Mouse (Mus musculus): ENCODE measurements around the gene Fam83f. TPM values are rescaled to one million over a fixed set of nuclear protein-coding genes. Genes with fewer than 3 reads are reported as not detected.
A peak's percentile ranks its signal among the peaks of the same experiment; 100 is the strongest.

Fam83f gene
- polyA plus RNA-seq, 1 experiment from 2014 or later, result 0.12 TPM

DNA sequence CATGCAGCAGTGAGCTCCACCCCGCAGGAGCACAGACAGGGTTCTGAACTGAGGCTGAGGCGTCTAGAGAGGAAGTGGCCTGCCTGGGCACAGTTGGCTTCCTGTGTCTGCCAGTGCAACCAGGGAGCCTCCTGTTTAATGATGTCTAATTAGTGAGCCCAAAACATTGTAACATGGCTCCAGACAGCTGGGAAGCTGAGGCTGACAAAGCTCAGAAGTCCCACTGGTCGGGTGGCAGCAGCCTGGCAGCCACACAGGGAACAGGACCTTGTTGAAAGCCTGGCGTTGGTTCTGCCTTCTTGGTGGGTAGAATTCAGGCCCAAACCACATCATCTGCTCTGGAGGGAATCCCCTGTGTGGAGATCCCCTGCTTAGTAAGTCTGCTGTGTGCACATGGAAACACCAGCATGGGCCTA, 9.8 kb downstream of the Fam83f start:
- Histone ChIP-seq H3K36me3 (ENCODE audit: control insufficient read depth, insufficient read depth, low read length) (no peaks in the 10 kb centered on the region), H3K4me2 (ENCODE audit: low read depth, low read length) (no peak overlapping the region), H3K4me3 (ENCODE audit: low read depth, low read length) (no peak overlapping the region), H3K27me3 (ENCODE audit: control insufficient read depth, insufficient read depth, low read length) (no peaks in the 10 kb centered on the region), H3K4me1 (ENCODE audit: control insufficient read depth, insufficient read depth, low read length) (peaks cover 15% of the 10 kb centered on the region), H3K9me3 (ENCODE audit: control insufficient read depth, low read length) (no peaks in the 10 kb centered on the region), H3K27ac (ENCODE audit: low read depth, low read length) (no peak overlapping the region), H3K9ac (replicated peaks; ENCODE audit: low read depth, low read length) (no peak overlapping the region)
- 56% methylated on average over 4 of the region's 4 CpGs for WGBS
- no peak for ATAC-seq (ENCODE audit: low read depth)

DNA sequence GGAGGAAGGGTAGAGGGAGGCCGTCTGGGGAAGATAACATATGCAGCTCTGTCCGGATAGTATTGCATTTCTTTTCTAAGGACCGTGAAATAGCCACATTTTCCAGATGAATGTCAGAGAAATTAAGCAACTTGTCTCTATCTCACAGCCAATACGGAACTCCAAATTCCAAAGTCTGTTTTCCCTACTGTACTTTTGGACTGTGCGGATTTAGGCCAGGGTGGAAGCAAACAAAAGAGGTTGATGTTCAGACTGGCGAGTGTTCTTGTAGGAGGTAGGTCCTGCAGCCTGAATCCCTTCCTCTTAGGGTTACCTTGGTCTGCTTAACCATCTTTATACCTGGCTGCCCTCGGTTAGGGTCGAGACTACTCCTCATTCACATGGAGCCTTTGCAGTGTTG, 10.7 kb downstream of the Fam83f start:
- no peak overlapping the region for H3K4me3 ChIP-seq (ENCODE audit: low read depth, low read length)
- no peak overlapping the region for H3K4me2 ChIP-seq (ENCODE audit: low read depth, low read length)
- no peak overlapping the region for H3K27ac ChIP-seq (ENCODE audit: low read depth, low read length)
- H3K9ac ChIP-seq (replicated peaks; ENCODE audit: low read depth, low read length), result no peak overlapping the region
- WGBS, result 85% methylated on average over 8 of the region's 8 CpGs
- no peak for ATAC-seq (ENCODE audit: low read depth)
- H3K36me3 ChIP-seq (ENCODE audit: control insufficient read depth, insufficient read depth, low read length), result no peaks in the 10 kb centered on the region
- no peaks in the 10 kb centered on the region for H3K9me3 ChIP-seq (ENCODE audit: control insufficient read depth, low read length)
- peaks cover 16% of the 10 kb centered on the region for H3K4me1 ChIP-seq (ENCODE audit: control insufficient read depth, insufficient read depth, low read length)
- H3K27me3 ChIP-seq (ENCODE audit: control insufficient read depth, insufficient read depth, low read length), result no peaks in the 10 kb centered on the region

DNA sequence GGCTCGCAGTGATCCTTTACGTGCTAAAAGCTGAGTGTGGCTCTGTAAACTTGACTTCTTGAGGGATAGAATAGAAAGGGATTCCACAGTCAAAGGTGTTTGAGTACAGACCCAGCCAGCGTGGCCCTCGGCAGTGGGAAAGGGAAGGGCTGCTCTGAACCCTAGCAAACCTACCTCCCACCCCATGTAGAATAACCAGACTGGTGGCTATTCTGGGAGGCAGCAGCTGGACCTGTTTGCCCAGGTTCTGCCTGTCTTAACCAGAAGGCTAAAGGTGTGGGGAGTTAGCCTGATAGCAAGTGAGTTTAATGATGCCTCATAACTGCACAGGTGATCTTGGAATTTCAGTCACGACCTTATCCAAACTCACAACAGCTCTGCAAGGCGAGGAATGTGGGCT, 11.5 kb downstream of the Fam83f start:
- 87% methylated on average over 6 of the region's 6 CpGs for WGBS
- H3K4me2 ChIP-seq (ENCODE audit: low read depth, low read length), result no peak overlapping the region
- ATAC-seq (ENCODE audit: low read depth), result no peak
- H3K27me3 ChIP-seq (ENCODE audit: control insufficient read depth, insufficient read depth, low read length), result no peaks in the 10 kb centered on the region
- H3K4me1 ChIP-seq (ENCODE audit: control insufficient read depth, insufficient read depth, low read length), result peaks cover 16% of the 10 kb centered on the region
- H3K36me3 ChIP-seq (ENCODE audit: control insufficient read depth, insufficient read depth, low read length), result no peaks in the 10 kb centered on the region
- no peaks in the 10 kb centered on the region for H3K9me3 ChIP-seq (ENCODE audit: control insufficient read depth, low read length)
- H3K9ac ChIP-seq (replicated peaks; ENCODE audit: low read depth, low read length), result no peak overlapping the region
- H3K27ac ChIP-seq (ENCODE audit: low read depth, low read length), result no peak overlapping the region
- H3K4me3 ChIP-seq (ENCODE audit: low read depth, low read length), result no peak overlapping the region

DNA sequence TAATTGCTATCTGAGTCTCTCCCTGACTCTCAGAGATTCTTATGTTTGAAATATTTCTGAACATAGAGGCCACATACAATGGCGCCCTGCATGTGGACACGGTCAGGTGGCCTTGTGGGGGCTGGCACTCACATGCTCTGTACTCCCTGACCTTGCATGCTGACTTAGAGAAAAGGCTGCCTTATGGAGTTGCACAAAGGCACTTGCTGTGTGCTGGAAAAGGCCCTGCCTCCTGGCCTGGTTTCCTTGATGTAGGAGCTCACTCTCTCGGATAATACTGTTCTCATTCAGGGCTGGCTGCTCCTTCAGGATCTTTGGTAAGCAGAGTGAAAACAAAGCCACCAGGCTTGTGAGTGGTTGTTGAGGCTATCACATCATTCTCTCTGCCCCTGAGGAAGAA, 12.3 kb downstream of the Fam83f start:
- Histone ChIP-seq H3K27me3 (ENCODE audit: control insufficient read depth, insufficient read depth, low read length) (no peaks in the 10 kb centered on the region), H3K4me3 (ENCODE audit: low read depth, low read length) (no peak overlapping the region), H3K4me1 (ENCODE audit: control insufficient read depth, insufficient read depth, low read length) (peaks cover 16% of the 10 kb centered on the region), H3K27ac (ENCODE audit: low read depth, low read length) (peak overlapping the region; percentile 34; the same call in 1 of the 2 replicates), H3K4me2 (ENCODE audit: low read depth, low read length) (no peak overlapping the region), H3K36me3 (ENCODE audit: control insufficient read depth, insufficient read depth, low read length) (no peaks in the 10 kb centered on the region), H3K9ac (replicated peaks; ENCODE audit: low read depth, low read length) (no peak overlapping the region), H3K9me3 (ENCODE audit: control insufficient read depth, low read length) (no peaks in the 10 kb centered on the region)
- no peak for ATAC-seq (ENCODE audit: low read depth)
- WGBS, result 47% methylated on average over 3 of the region's 3 CpGs

DNA sequence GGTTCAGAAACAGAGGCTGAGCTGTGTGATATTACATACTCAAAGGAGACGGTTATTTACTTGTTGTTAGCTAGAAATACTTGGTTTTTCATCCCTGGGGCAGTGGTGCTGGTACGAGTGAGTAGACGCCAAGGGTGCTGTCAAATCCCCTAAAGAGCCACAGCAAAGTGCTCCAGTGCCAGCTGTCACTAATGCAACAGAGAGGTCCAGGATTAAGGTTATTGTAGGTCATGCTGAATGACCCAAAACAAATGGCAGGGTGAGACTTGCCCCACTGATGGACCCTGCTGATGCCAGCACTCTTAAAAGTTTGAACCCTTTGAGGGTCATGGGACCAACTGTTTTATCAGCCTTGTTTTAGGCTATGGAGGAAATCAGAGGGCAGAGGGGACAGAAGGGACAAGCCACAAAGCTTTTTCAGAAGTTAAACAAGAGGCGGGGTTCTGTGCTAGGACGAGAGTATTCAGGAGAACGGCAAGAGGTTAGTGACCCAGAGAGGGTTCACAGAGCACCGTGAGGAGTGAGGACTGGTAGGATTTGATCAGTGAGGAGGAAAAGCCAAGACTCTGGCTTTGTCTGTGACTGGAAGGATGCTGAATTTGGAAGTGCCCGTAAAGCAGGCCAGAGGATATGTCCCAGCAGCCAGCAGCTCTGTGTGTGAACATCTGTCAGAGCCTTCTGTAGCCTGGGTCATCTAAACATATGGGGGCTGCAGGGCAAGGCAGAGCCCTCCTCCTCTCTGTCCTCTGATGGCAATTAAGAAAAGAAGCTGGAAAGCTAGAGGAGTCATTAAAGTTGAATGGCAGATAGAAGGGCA, 13.3 kb downstream of the Fam83f start:
- WGBS, result 18% methylated on average over 8 of the region's 8 CpGs
- no peak overlapping the region for H3K4me2 ChIP-seq (ENCODE audit: low read depth, low read length)
- H3K36me3 ChIP-seq (ENCODE audit: control insufficient read depth, insufficient read depth, low read length), result no peaks in the 10 kb centered on the region
- no peak overlapping the region for H3K27ac ChIP-seq (ENCODE audit: low read depth, low read length)
- H3K27me3 ChIP-seq (ENCODE audit: control insufficient read depth, insufficient read depth, low read length), result no peaks in the 10 kb centered on the region
- peaks cover 16% of the 10 kb centered on the region for H3K4me1 ChIP-seq (ENCODE audit: control insufficient read depth, insufficient read depth, low read length)
- H3K9ac ChIP-seq (replicated peaks; ENCODE audit: low read depth, low read length), result no peak overlapping the region
- H3K9me3 ChIP-seq (ENCODE audit: control insufficient read depth, low read length), result no peaks in the 10 kb centered on the region
- H3K4me3 ChIP-seq (ENCODE audit: low read depth, low read length), result no peak overlapping the region
- no peak; the same call in 1 of the 2 replicates for ATAC-seq (ENCODE audit: low read depth)

DNA sequence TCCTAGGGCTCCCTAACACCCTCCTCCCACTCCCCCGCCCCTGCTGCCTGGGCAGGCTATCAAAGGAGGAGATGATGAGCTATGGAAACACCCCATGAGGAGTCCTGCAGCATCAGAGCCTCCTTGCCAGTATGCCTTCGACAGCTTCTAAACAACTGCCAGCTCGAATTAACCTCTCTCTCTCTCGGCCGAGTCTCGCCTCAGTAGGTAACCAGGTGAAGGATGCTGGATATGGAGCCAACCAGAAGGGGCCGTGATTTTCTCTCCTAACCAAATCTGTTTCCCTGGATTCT, 13.9 kb downstream of the Fam83f start:
- no peak overlapping the region for H3K4me3 ChIP-seq (ENCODE audit: low read depth, low read length)
- WGBS, result 14% methylated on average over 7 of the region's 7 CpGs
- no peak overlapping the region for H3K27ac ChIP-seq (ENCODE audit: low read depth, low read length)
- H3K27me3 ChIP-seq (ENCODE audit: control insufficient read depth, insufficient read depth, low read length), result no peaks in the 10 kb centered on the region
- H3K4me2 ChIP-seq (ENCODE audit: low read depth, low read length), result no peak overlapping the region
- peaks cover 14% of the 10 kb centered on the region for H3K4me1 ChIP-seq (ENCODE audit: control insufficient read depth, insufficient read depth, low read length)
- H3K36me3 ChIP-seq (ENCODE audit: control insufficient read depth, insufficient read depth, low read length), result no peaks in the 10 kb centered on the region
- H3K9ac ChIP-seq (replicated peaks; ENCODE audit: low read depth, low read length), result no peak overlapping the region
- ATAC-seq (ENCODE audit: low read depth), result peak; percentile 34; the same call in 1 of the 2 replicates
- no peaks in the 10 kb centered on the region for H3K9me3 ChIP-seq (ENCODE audit: control insufficient read depth, low read length)

DNA sequence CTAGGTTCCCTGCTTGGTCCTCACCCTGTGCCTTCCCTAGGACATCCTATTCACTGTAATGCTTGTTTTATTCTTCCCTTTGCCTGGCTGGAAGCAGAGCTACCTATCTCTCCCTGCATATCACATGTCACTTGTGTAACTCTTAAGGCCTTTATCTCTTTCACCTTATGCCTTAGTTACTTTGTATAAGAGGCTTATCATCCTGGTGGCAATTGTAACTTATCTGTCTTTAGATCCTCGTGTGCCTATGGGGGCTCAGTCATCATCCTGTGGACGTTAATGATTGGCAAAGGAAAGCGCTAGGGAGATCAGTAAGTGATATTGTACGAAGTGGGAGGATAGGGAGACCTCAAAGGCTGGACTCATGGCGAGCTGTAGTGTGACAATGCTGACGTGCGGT, 16.9 kb downstream of the Fam83f start:
- ATAC-seq (ENCODE audit: low read depth), result no peak
- Histone ChIP-seq H3K27me3 (ENCODE audit: control insufficient read depth, insufficient read depth, low read length) (no peaks in the 10 kb centered on the region), H3K27ac (ENCODE audit: low read depth, low read length) (no peak overlapping the region), H3K4me3 (ENCODE audit: low read depth, low read length) (no peak overlapping the region), H3K4me1 (ENCODE audit: control insufficient read depth, insufficient read depth, low read length) (peaks cover 12% of the 10 kb centered on the region), H3K9me3 (ENCODE audit: control insufficient read depth, low read length) (no peaks in the 10 kb centered on the region), H3K4me2 (ENCODE audit: low read depth, low read length) (no peak overlapping the region), H3K36me3 (ENCODE audit: control insufficient read depth, insufficient read depth, low read length) (no peaks in the 10 kb centered on the region), H3K9ac (replicated peaks; ENCODE audit: low read depth, low read length) (no peak overlapping the region)
- 78% methylated on average over 7 of the region's 7 CpGs for WGBS

DNA sequence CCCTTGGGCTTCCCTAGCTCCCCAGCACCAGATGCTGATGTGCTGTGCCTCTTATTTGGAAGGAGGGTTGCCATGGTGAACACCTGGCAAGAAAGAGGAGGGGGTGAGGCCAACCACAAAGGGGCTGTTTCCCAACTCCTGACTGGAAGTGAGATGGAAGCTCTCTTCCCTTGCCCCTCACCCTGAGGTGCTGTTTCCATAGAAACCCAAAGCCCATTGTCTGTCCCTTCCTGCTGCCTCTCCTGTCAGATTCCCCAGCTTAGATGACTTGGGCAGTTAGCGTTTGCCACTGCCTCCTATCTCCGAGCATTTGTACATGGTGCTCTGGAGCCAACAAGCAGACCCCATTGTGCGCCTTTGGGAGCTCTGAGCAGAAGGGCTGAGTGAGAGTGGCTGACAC, 21.8 kb downstream of the Fam83f start:
- Histone ChIP-seq H3K9ac (replicated peaks; ENCODE audit: low read depth, low read length) (no peak overlapping the region), H3K4me1 (ENCODE audit: control insufficient read depth, insufficient read depth, low read length) (peaks cover 10% of the 10 kb centered on the region), H3K9me3 (ENCODE audit: control insufficient read depth, low read length) (no peaks in the 10 kb centered on the region), H3K4me3 (ENCODE audit: low read depth, low read length) (no peak overlapping the region), H3K27ac (ENCODE audit: low read depth, low read length) (no peak overlapping the region), H3K4me2 (ENCODE audit: low read depth, low read length) (no peak overlapping the region), H3K27me3 (ENCODE audit: control insufficient read depth, insufficient read depth, low read length) (no peaks in the 10 kb centered on the region), H3K36me3 (ENCODE audit: control insufficient read depth, insufficient read depth, low read length) (no peaks in the 10 kb centered on the region)
- no peak for ATAC-seq (ENCODE audit: low read depth)
- 25% methylated on average over 3 of the region's 3 CpGs for WGBS

DNA sequence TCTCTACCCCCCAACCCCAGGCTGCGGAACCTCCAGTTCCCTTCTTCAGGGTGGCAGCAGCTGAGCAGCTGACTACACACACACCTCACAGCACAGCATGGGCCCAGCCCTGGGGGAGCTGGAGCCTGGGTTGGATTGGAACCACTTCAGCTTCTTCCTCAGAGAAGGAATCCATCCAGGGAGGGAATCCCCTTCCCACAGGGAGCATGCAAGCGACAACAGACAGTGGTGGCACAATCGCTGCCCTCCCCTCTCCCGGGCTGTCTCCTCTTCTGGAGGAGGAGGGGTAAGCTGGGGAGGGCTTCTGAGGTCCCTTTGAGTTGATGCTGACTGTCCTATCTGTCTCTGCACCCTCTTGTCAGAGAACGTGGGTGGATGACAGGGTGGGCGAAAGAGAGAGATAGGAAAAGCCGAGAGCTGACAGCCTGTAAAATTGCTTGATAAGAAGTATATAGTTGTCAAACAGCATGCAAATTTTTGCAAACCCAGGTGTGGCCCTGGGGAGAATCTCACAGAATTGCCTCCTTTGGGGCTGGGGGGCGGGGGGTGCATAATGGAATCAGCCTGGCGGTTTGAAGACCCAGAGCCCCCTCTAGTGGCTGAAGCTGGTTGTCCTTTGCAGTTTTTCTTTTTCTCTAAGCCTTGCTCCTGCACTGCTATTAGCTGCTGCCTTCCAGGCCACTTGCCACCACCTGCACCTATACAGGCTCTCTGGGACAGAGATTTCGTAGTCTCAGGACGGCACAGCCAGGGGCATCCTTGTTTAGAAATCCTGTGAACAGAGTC, 22.7 kb downstream of the Fam83f start:
- H3K9ac ChIP-seq (replicated peaks; ENCODE audit: low read depth, low read length), result 0 out of 2 replicates have a peak overlapping the region, but pooled peaks have one; percentile 18
- ATAC-seq (ENCODE audit: low read depth), result peak; percentile 38; the same call in 1 of the 2 replicates
- no peaks in the 10 kb centered on the region for H3K9me3 ChIP-seq (ENCODE audit: control insufficient read depth, low read length)
- H3K4me1 ChIP-seq (ENCODE audit: control insufficient read depth, insufficient read depth, low read length), result peaks cover 10% of the 10 kb centered on the region
- no peaks in the 10 kb centered on the region for H3K36me3 ChIP-seq (ENCODE audit: control insufficient read depth, insufficient read depth, low read length)
- no peaks in the 10 kb centered on the region for H3K27me3 ChIP-seq (ENCODE audit: control insufficient read depth, insufficient read depth, low read length)
- 32% methylated on average over 11 of the region's 11 CpGs for WGBS
- H3K4me2 ChIP-seq (ENCODE audit: low read depth, low read length), result peak overlapping the region; percentile 11; the same call in 1 of the 2 replicates
- H3K27ac ChIP-seq (ENCODE audit: low read depth, low read length), result no peak overlapping the region
- no peak overlapping the region for H3K4me3 ChIP-seq (ENCODE audit: low read depth, low read length)
